Mouse (Mus musculus) frontal cortex, adult (tissue): Measurements from ENCODE around the gene Zkscan5.
"Not testable (repeated sequence)": the region's sequence is repeated elsewhere in the genome, so short reads cannot be mapped to it uniquely, and the experiment has no call there.

Experiments used
- ATAC-seq: cut with Nextera tagmentation; 2 replicates; pipeline ENCODE4 v1.9.2; 2017; ENCODE audit warnings: mild to moderate bottlenecking, moderate library complexity, mixed read lengths; ENCODE audit not compliant: low TSS enrichment

Zkscan5 gene

DNA sequence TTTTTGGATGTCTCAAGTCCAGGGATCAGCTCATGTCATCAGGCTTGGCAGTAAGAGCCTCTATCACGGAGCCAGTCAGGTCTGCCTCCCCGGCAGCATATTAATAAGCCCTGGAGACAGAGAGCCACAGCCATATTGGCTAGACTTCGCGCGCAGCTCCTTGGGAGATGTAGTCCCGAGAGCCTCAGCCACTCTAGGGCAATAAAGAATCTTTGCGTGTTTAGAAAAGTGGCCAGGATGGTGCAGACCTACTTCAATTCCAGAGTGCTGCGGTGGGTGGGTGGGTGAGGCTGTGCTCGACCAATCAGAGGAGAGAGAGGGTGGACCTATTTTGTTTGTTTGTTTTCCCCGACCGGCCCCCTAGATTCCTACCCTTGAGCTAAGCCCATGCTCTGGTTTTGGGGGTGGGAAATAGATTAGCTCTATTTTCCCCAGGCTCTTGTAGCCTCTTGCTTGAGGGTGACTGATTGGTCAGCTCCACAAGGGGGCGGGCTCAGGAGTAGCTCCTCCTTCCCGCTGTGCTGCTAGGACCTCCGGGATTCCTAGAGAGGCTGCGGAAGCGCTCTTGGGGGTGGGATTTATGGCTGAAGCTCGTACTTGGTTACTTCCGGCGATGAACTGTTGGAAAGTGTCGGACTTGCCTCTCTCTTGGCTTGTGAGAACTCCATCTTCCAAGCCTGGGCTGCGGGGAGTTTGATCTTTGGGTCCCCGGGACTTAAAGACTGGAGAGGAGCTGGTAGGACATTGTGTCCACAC lies at the start of gene Zkscan5:
Gene Zkscan5 (plus strand): TSS at position 627 of the 756 bp plus-strand sequence.
- ATAC-seq, result peak; percentile 93

DNA sequence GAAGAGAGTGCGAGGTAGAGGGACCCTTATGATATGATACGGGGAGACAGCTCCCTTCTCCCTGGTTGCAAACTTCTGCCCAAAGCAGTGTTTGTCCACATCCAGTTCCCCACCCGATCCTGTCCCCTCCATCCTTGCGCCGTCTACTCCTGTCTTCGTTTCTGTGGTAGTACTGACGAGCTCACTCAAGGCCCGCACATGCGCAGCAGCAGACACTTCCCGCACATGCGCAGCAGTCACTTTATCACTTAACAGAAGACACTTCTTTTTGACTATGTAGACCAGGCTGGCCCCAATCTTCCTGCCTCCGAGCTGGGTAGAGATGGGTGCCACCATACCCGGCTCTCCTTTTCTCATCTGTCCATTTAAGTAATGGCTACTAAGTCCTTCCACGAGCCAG lies 43.0 kb upstream of the Zkscan5 start:
- no peak for ATAC-seq

DNA sequence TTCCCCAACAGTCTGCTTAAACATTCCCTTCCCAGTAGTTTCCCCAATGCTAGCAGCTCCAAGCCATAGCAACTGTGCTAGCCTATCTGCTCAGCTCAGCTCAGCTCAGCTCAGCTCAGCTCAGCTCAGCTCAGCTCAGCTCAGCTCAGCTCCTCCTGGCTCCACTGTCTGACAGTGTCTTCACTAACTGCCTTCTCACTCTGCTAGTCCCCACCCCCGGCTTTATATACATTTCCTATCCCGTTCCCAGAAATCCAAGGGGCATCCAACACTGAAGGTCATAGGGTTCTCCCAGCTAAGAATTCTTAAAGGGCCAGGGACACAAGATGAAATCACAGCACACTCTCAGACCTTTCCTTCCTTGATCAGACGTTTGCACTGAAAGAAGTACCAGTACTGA lies 39.7 kb upstream of the Zkscan5 start:
- ATAC-seq, result 0 out of 2 replicates have a peak, but pooled peaks have one; percentile 13

DNA sequence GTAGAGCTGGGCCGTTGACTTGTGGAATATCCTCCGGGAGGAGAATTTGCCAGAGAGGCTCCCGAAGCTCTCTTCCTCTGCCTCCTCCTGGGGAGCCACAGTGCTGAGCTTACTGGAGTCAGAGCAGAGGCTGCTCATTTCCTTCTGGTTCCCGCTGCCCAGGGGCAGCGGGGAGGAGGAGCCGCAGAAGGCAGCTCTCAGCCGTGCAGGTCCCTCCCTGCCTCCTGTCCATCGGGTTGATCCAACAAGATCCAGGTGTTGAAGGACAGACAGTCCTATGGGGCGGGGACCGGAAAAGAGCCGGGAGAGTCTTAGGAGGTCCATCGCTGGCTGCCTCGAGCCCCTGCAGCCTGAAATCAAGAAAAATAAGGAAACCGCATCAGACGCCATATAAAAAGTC lies 39.2 kb upstream of the Zkscan5 start:
- no peak for ATAC-seq

DNA sequence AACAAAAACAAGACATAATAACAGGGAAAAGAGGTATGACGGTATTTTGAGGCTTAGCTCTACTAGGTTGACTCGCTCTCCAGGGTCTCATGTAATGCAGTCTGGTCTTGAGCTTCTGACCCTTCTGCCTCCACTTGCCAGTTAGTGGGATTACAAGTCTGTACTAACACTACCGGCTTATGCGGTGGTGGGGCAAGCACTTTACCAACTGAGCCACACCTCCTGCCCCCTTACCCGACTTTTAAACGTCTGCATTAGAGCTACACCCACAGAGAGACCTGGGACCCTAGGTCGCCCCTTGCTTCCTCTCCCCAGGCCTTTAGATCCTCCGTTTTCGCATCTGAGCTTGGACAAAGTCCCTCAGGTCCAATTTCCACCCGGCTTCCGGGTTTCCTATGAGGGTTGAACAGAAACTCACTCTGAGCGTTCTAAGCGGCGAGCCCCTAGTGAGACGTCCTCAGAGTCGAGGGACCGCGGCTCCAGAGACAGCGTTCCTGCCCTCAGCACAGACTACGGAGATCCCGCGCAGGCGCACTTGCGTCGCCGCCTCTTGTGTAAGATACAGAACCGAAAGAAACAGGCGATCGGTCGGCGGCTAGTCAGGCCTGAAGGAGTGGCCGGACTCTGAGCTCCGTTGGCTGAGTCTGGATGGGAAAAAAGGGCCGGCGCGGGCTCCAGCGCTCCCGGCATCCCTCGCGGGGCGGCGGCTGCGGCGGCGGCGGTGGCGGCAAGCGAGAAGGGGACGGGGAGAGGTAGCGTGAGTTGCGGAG lies 37.6 kb upstream of the Zkscan5 start, which contains the start of the genes Ptcd1 and Cpsf4:
Gene Ptcd1 (minus strand): TSS at position 573 of the 770 bp plus-strand sequence.
Gene Cpsf4 (plus strand): TSS at position 678 of the 770 bp plus-strand sequence.
- peak; percentile 95 for ATAC-seq

DNA sequence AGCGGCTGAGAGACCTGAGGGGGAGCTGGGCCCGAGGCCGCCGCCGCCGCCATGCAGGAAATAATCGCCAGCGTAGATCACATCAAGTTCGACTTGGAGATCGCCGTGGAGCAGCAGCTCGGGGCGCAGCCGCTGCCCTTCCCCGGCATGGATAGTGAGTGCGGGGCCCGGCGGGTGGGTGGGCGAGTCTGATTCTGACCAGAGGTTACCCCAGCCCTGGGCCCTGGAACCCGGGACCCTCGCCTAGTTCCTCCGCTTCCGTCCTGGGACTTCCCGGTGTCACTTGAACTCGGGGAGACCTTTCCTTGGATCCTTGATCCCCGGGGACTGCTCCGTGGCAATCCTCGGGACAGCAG lies 37.1 kb upstream of the Zkscan5 start:
- ATAC-seq, result no peak

DNA sequence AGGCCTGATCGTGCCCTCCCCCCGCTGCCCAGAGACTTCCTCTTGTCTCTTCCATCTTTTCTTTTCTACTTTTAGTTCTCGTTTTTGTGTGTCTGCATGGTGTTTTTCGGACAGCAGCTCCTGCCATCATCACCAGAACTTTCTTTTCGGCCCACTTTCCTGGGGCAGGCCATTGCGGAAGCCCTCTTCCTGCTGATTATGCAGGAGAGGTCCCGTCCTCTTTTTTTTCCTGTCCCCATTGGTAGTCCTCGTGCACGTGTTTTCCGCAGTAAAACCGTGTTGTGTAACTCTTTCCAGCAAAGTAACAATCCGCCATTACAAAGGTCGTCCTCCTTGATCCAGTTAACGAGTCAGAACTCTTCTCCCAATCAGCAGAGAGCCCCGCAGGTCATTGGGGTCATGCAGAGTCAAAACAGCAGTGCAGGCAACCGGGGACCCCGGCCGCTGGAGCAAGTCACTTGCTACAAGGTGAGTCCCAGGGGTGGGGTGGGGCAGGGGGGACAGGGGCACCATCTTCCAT lies 25.8 kb upstream of the Zkscan5 start:
- no peak for ATAC-seq

DNA sequence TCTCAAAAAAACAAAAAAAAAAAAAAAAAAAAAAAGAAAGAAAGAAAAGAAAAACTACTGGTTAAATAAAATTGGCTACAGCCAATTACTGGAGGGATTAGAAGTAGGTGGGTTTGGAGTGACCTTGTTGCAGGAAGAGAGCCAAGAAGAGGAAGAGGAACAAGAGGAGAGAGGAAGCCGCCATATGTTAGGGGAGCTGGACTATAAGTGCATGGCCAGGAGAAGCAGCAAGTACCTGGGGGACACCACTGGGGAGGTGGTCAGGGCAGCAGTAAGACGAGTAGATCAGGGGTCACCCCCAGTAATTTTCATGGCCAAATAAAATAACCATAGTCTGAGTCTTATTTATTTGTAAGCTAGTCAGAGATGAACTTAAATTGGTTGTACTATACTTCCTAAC lies 19.1 kb upstream of the Zkscan5 start:
- no peak for ATAC-seq

DNA sequence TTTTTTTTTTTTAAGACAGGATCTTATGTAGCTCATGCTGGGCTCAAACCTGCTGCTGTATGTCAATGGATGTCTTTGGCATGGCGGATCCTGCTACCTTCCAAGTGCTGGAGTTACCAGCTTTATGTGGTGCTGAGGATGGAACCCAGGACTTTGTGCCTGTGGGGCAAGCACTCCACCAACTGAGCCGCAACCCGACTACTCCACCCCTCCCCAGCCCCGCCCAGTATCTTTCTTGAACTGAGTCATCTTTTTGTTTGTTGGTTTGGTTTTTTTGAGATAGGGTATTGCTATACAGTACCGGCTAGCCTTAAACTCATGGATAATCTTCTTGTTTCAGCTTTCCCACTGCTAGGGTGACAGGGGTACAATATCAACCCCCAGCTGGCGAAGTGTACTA lies 14.9 kb upstream of the Zkscan5 start:
- ATAC-seq, result no peak

DNA sequence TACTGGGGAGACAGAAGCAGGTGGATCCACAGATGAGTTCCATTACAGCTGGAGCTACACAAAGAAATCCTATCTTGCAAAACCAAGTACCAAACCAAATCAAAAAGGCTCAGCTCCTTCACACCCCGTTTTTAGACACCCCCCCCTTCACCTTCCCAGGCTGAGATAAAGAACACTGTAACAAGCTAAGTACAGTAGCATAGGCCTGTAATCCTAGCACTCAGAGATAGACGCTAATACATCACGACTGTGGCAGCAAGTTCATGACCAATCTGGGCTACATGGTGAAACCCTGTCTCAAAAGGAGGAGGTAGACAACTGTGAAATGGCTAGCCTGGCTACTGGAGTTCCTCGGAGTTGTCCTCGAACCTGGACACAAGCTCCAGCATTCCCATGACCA lies 14.0 kb upstream of the Zkscan5 start:
- no peak for ATAC-seq

DNA sequence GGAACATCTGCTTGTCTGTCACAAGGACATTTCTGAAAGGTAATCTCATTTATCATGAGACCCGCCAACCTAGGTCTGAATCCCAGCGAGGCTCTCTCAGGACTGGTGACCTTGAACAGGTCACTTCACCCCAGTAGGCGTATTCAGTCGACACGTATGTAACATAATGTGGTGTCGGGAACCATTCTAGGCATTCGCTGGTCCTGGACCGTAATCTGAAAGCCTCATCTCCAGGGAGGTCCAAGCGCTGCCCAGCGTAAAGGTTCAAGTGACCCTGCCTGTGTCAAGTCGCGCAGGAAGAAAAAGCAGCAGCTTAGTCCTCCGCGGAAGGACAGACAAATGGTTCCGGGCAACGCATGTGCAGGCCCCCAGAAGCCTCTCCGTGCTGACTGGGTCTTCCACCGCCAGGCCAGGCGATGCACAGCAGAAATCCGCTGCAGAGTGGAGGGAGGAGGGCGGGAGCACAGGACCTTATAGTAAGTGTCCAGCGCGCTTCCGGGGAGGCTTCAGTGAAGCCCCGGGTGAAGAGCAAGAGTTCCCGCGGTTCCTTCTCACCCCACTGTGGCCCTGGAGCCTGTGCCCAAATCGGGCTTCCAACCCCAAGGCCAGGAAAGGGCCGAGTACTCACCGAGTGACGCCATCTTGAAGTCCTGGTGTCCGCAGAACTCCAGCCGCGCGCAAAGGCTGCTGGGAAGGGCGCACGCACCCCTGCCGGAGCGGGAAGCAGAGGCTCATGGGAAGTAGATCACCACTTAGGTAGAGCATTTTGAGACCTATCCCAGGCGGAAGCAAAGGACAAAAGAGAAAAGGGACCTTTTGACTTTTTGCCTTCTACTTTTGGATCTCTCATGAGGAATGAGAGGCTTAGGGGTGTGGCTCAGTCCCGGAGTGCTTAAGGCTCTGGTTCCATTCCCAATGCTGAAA lies 13.2 kb upstream of the Zkscan5 start:
- peak; percentile 87 for ATAC-seq

DNA sequence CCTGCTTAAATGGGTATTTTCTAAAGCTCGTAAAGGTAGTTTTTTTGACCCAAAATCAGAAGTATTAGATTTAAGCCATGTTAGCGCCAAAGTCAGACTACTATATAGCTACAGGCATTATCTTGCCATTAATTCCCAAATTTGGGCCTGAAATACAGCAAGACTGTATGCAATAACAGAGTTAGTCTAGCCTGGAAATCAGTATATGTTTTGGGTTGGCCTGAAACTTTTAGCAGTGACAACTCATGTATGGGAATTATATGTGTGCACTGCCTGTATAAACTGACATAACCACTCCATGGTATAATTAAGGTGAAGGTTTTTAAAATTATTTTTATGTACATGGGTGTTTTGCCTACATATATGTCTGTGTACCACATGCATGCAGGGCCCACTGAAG lies 12.4 kb upstream of the Zkscan5 start, which contains the start of gene Atp5j2:
Gene Atp5j2 (minus strand): TSS at position 101 of the 400 bp plus-strand sequence.
- no peak for ATAC-seq

DNA sequence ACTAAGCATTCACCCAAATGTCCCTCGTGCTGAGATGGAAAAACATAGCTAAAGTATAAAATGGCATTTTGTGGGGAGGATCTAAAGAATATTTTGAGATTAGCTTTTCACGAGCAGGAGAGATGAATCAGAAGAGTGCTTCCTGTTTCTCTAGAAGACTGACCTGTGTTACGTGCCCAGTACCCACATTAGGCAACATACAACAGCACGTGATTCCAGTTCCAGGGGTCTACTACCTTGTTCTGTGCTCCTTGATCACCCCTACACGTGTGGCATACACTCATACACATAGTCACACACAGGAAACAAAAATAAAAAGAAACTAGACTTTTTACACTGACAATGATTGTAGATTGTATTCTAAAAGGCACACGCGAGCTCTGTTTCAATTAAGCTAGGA lies 4.0 kb upstream of the Zkscan5 start:
- ATAC-seq, result no peak

DNA sequence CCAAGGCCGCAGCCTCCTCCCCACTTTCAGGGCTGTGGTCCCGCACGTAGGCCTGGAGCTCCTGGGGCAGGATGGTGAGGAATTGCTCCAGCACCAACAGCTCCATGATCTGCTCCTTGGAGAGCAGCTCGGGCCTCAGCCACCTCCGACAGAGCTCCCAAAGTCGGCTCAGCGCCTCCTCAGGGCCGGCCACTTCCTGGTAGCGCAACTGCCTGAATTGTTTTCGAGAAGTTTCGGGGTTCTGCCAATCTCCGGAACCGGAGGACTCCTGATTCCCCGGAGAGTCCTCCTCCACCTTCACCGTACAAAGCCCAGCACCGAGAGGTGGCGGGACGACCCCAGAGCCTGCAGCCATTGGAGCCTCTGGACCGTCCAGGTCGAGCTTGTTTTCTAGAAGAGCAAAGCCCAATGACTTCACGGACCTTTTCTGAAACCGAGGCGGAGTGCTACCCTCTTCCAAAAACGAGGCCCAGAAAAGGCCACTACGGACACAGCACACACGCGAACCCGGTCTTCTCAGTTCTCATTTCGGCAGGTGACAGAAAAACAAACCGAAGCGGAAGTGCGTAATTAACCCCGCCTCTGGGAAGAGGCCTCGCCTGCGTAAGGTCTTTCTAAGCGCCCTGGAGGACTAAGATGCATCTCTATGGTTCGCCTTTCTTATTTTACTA lies 2.9 kb upstream of the Zkscan5 start, which contains the start of gene Zkscan14:
Gene Zkscan14 (minus strand): TSS at position 548 of the 671 bp plus-strand sequence.
- peak; percentile 59 for ATAC-seq

DNA sequence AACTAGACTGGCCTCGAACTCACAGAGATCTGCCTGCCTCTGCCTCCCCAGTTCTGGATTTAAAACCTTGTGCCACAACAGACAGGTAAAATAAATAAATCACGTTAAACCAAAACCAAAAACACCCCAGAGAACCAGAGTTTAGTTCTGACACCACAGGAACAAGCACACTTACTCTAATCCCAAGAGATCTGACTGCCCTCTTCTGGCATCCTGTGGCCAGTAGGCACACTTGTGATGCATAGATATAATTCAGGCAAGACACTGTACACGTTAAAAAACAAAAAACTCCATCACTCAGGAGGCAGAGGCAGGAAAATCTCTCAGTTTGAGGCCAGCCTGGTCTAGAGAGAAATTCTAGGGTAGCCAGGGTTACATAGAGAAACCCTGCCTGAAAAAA lies 1.9 kb upstream of the Zkscan5 start:
- ATAC-seq, result no peak

DNA sequence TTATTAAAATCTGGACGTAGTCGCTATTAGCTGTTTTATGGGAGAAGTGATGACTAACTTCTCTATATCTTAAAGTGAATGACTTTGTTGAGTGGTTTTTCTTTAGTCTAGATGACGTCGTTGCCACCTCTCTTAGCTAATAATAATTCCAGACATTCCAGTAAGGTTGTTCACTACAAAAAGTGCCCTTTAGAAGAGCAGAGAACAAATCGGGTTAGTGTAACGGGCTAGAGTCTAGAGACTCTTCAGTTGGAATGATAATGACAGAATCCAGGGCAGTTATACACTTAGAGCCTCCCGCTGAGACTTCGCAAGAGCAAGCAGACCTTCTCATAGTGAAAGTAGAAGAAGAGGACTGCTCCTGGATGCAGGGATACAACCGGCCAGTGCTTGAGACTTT lies 679 bp downstream of the Zkscan5 start:
- ATAC-seq, result no peak

DNA sequence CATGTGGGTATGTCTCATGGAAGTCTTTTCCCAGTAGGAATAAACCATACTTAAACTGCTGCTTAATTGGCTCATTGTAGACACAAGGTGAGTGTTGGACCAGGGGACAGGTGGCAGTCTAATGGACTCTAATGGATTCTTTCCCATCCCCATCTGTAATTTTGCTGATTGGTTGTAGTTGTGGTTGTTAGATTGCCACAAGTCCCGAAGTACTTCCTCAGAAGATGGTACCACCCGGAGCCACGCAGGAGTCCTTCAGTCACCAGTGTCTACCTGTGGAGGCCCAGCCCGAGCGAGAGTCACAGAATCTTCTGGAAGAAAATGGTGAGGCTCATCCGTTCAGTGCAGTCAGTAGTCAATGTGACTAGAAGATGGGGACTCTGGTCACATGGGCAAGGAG lies 3.0 kb downstream of the Zkscan5 start:
- no peak for ATAC-seq

DNA sequence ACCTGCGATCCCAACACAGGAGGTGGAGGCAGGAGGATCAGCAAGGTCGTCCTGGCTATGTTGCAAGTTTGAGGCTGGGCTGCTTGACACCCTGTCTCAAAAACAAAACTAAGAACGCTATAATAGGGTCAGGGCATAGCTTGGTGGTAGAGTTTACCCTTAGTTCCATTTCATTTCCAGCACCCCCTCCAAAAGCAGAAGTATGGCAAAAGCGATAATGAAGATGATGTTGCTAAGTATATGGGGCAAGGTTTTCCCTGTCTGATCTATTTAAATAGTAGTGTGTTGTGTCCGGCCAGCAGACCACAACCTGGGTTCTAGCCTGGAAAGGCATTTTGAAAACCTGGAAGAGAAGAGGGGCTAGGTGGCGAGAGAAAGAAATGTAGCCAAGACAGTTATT lies 3.6 kb downstream of the Zkscan5 start:
- ATAC-seq, result no peak

DNA sequence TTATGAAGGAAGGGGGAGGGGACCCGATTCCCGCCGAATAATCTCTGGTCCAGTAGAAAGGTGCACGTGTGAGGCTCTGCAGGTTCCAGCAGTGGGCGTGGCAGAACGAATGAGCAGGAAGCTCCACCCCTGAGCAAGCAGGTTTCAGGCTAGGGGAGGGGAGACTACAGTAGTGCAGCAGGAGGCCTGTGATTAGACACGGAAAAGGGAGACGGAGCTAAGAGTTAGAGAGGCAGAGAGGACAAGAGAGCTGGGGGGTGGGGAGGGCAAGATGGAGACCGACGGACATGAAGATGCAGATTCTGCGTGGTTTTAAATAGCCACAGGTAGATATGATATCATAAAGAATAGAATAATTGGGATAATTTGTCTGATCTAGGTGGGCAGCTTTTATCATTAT lies 4.0 kb downstream of the Zkscan5 start:
- ATAC-seq, result not testable (repeated sequence)

DNA sequence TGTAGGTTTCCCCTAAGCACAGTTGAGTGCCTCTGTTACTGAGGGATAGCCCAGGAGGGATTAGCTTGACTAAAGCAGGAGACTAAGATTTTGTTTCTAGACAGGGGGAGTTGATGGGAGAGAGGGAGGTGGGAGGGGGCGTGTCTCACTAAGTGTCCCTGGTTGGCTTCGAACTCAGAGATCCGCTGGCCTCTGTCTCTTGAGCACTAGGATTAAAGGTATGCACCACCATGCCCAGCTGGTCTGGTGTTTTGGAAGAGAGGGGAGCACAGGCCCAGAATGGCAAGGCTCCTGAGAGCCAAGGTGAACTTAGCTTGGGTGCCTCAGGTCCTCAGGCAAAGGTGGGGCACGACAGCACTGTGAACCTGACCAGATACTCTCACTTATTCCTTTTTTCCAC lies 7.0 kb downstream of the Zkscan5 start:
- no peak for ATAC-seq

DNA sequence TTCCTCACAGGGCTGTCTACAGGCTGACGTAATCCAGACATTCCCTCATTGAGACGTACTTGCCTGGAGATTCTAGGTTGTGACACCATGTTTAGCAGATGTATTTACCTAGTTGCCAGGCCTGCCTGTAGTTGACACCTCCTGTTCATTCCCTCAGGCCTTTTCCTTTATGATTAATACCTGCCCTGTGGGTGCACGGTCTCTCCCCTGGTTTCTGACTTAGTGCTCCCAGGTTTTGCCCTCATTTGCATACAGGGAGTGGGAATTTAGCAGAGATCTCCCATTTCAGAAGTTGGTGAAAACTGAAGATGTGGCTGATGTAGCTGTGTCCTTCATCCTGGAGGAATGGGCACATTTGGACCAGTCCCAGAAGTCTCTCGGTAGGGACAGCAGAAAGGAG lies 7.9 kb downstream of the Zkscan5 start:
- no peak for ATAC-seq
